Mouse (Mus musculus) gastrocnemius, adult 18-20 months (tissue): ENCODE results near the gene Sult6b2. TPM values are rescaled to one million over a fixed set of nuclear protein-coding genes. Genes with fewer than 3 reads are reported as not detected.

ENCODE experiments used
- DNase-seq: peaks from one replicate; pipeline ENCODE4 v3.0.0; 2021; ENCODE audit warnings: low spot score
- total RNA-seq, 2 experiments: library from RNA; stranded (reverse); gene quantifications; 2 replicates each; pipeline ENCODE4 v1.2.3; 2021

Gene Sult6b2
- total RNA-seq, 2 experiments from 2014 or later, result not detected

GRCm38 (mm10) chr6:142779045-142779811 lies 25.1 kb downstream of the Sult6b2 start:
- DNase-seq, result peak; percentile 12

- DNase-seq, result no peak
Measured at GRCm38 (mm10) chr6:142776935-142777334, 27.4 kb downstream of the Sult6b2 start.

GRCm38 (mm10) chr6:142773566-142773965 lies 30.7 kb downstream of the Sult6b2 start:
- DNase-seq, result no peak

- DNase-seq, result no peak
Measured at GRCm38 (mm10) chr6:142771643-142772042, 32.7 kb downstream of the Sult6b2 start.

GRCm38 (mm10) chr6:142769896-142770295 lies 34.4 kb downstream of the Sult6b2 start:
- DNase-seq, result no peak

- no peak for DNase-seq
Measured at GRCm38 (mm10) chr6:142767305-142767704, 37.0 kb downstream of the Sult6b2 start.

GRCm38 (mm10) chr6:142764933-142765332 lies 39.4 kb downstream of the Sult6b2 start:
- no peak for DNase-seq

- no peak for DNase-seq
Measured at GRCm38 (mm10) chr6:142759633-142760032, 44.7 kb downstream of the Sult6b2 start.

- no peak for DNase-seq
Measured at GRCm38 (mm10) chr6:142758562-142758961, 45.7 kb downstream of the Sult6b2 start.

GRCm38 (mm10) chr6:142757976-142758375 lies 46.3 kb downstream of the Sult6b2 start:
- no peak for DNase-seq

GRCm38 (mm10) chr6:142757334-142757965 lies 46.9 kb downstream of the Sult6b2 start:
- DNase-seq, result no peak

- DNase-seq, result peak; percentile 85
Measured at GRCm38 (mm10) chr6:142756507-142757333, 47.6 kb downstream of the Sult6b2 start, which contains the start of gene Cmas. Gene Cmas, plus strand, starts transcription at chr6:142756686.

- DNase-seq, result no peak
Measured at GRCm38 (mm10) chr6:142752331-142753246, 51.7 kb downstream of the Sult6b2 start.

GRCm38 (mm10) chr6:142751365-142751764 lies 52.9 kb downstream of the Sult6b2 start:
- no peak for DNase-seq

GRCm38 (mm10) chr6:142748057-142748708 lies 56.1 kb downstream of the Sult6b2 start:
- DNase-seq, result no peak

- DNase-seq, result no peak
Measured at GRCm38 (mm10) chr6:142747165-142747564, 57.1 kb downstream of the Sult6b2 start.

GRCm38 (mm10) chr6:142746765-142747164 lies 57.5 kb downstream of the Sult6b2 start:
- no peak for DNase-seq

GRCm38 (mm10) chr6:142745484-142745883 lies 58.8 kb downstream of the Sult6b2 start:
- DNase-seq, result no peak

- no peak for DNase-seq
Measured at GRCm38 (mm10) chr6:142743193-142743592, 61.1 kb downstream of the Sult6b2 start.

- no peak for DNase-seq
Measured at GRCm38 (mm10) chr6:142741763-142742162, 62.5 kb downstream of the Sult6b2 start.
